Mouse (Mus musculus) midbrain, embryonic 10.5 days (tissue): ENCODE measurements around the gene Gm13090. TPM values are rescaled to one million over a fixed set of nuclear protein-coding genes. Genes with fewer than 3 reads are reported as not detected.

Source experiments
- DNase-seq: peaks from one replicate; pipeline ENCODE4 v3.0.0-alpha.2; 2017; ENCODE audit warnings: low spot score
- H3K27ac ChIP-seq: fragments of 300-500 bp; sonication (generic); replicated peaks from 2 replicates; pipeline ENCODE4 v1.5.1; 2016; ENCODE audit warnings: mild to moderate bottlenecking
- H3K27me3 ChIP-seq: fragments of 300-500 bp; sonication (generic); 2 replicates; pipeline ENCODE4 v1.6.1; 2016; ENCODE audit warnings: low read depth, mild to moderate bottlenecking; ENCODE audit not compliant: poor library complexity, severe bottlenecking
- H3K36me3 ChIP-seq: fragments of 300-500 bp; sonication (generic); 2 replicates; pipeline ENCODE4 v1.6.1; 2016; ENCODE audit warnings: mild to moderate bottlenecking, moderate library complexity
- H3K4me1 ChIP-seq: fragments of 300-500 bp; sonication (generic); 2 replicates; pipeline ENCODE4 v1.6.1; 2016
- H3K4me3 ChIP-seq: fragments of 300-500 bp; sonication (generic); 2 replicates; pipeline ENCODE4 v1.5.1; 2016; ENCODE audit warnings: mild to moderate bottlenecking, moderate library complexity
- H3K9me3 ChIP-seq: fragments of 300-500 bp; sonication (generic); replicated peaks from 2 replicates; pipeline ENCODE4 v1.6.1; 2016; ENCODE audit warnings: mild to moderate bottlenecking
- WGBS: fragments of 180-500 bp; shearing (Covaris S2); methylation state at CpG from one replicate; pipeline ENCODE4 v1.1.7; 2016; 5-methylcytosine and 5-hydroxymethylcytosine counted together
- polyA plus RNA-seq: library from polyadenylated mRNA; unstranded; fragments of >200 nt; fragmentation: Nextera tagmentation; extraction: Ambion mirVana; gene quantifications from 2 replicates; pipeline ENCODE4 v1.2.1, GENCODE M21; 2016

The Gm13090 gene
- polyA plus RNA-seq, 1 experiment from 2014 or later: not detected

DNA sequence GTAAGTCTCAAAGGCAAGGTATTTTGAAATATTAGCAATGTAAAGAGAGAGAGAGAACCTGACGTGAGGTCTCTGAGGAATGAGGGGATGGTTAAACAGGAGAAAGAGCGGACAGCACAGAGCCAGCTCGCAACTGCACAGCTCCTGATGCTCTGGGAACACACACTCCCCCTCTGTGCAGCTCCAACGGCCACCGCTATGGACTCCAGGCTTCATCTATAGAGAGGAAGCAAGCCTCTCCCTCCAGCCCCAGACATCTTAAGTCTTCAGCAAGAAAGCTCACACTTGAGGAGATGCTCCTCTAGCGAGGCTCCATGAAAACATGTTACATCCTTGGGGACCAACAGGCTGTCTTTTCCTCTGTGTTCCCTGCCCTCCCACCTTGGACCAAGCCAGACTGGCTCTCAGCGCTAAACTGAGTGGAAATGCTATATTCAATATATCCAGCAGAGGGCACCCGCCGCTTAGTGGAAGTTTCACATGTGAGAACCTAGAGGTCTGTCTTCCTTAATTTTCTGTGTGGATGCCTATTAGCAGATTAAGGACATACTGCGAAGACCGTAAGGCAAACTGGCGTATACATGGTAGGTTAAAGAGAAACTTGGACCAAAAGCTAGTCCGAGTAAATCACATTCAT is 16.1 kb upstream of the Gm13090 start:
- Histone ChIP-seq H3K27ac (no peak overlapping the region), H3K4me3 (no peak overlapping the region), H3K4me1 (peaks cover 2% of the 10 kb centered on the region; the same call in 1 of the 2 replicates), H3K27me3 (no peaks in the 10 kb centered on the region), H3K36me3 (peaks cover 100% of the 10 kb centered on the region), H3K9me3 (no peaks in the 10 kb centered on the region)
- peak; percentile 62 for DNase-seq
- 59% methylated on average over 13 of the region's 13 CpGs for WGBS

GRCm38 (mm10) chr4:151074817-151075216 is 14.6 kb upstream of the Gm13090 start:
- H3K27me3 ChIP-seq: no peaks in the 10 kb centered on the region
- peaks cover 2% of the 10 kb centered on the region; the same call in 1 of the 2 replicates for H3K4me1 ChIP-seq
- WGBS: 97% methylated on average over 15 of the region's 15 CpGs
- H3K9me3 ChIP-seq: no peaks in the 10 kb centered on the region
- no peak overlapping the region for H3K4me3 ChIP-seq
- no peak for DNase-seq
- H3K36me3 ChIP-seq: peaks cover 100% of the 10 kb centered on the region
- H3K27ac ChIP-seq: no peak overlapping the region

GRCm38 (mm10) chr4:151081355-151081754 is 8.0 kb upstream of the Gm13090 start:
- H3K4me3 ChIP-seq: no peak overlapping the region
- no peaks in the 10 kb centered on the region for H3K27me3 ChIP-seq
- no peaks in the 10 kb centered on the region for H3K9me3 ChIP-seq
- 87% methylated on average over 2 of the region's 2 CpGs for WGBS
- no peaks in the 10 kb centered on the region for H3K4me1 ChIP-seq
- H3K36me3 ChIP-seq: peaks cover 100% of the 10 kb centered on the region
- no peak overlapping the region for H3K27ac ChIP-seq
- DNase-seq: no peak

DNA sequence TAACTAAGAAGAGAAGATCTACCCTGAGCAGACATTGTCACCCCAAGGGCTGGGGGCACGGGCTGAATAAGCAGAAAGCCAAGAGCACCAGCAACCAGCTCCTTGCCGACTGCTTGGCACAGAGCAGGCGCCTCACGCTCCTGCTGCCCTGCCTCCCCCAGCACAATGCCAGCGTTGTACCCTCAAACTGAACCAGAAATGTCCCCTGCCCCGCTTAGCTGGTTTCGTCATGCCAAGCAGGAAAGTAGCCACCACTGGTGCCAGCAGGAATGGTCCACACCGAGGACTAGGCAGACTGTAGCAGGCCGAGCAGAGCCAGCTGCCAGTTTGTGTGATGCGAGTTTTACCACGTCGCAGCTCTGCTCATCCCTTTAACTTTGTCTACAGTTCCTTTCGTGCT is 7.4 kb upstream of the Gm13090 start:
- no peak for DNase-seq
- H3K9me3 ChIP-seq: no peaks in the 10 kb centered on the region
- no peaks in the 10 kb centered on the region for H3K4me1 ChIP-seq
- H3K36me3 ChIP-seq: peaks cover 100% of the 10 kb centered on the region
- H3K27me3 ChIP-seq: no peaks in the 10 kb centered on the region
- H3K4me3 ChIP-seq: no peak overlapping the region
- WGBS: 95% methylated on average over 13 of the region's 13 CpGs
- H3K27ac ChIP-seq: no peak overlapping the region

GRCm38 (mm10) chr4:151083027-151083426 is 6.3 kb upstream of the Gm13090 start:
- Histone ChIP-seq H3K36me3 (peaks cover 100% of the 10 kb centered on the region), H3K27ac (no peak overlapping the region), H3K4me3 (no peak overlapping the region), H3K9me3 (no peaks in the 10 kb centered on the region), H3K4me1 (no peaks in the 10 kb centered on the region), H3K27me3 (no peaks in the 10 kb centered on the region)
- WGBS: 86% methylated on average over 5 of the region's 5 CpGs
- DNase-seq: no peak

GRCm38 (mm10) chr4:151087358-151087757 is 2.0 kb upstream of the Gm13090 start:
- H3K9me3 ChIP-seq: no peaks in the 10 kb centered on the region
- DNase-seq: no peak
- H3K27ac ChIP-seq: no peak overlapping the region
- H3K27me3 ChIP-seq: no peaks in the 10 kb centered on the region
- peaks cover 10% of the 10 kb centered on the region for H3K4me1 ChIP-seq
- peaks cover 82% of the 10 kb centered on the region for H3K36me3 ChIP-seq
- WGBS: 98% methylated on average over 1 of the region's 1 CpGs
- H3K4me3 ChIP-seq: no peak overlapping the region

GRCm38 (mm10) chr4:151088819-151089218 is 551 bp upstream of the Gm13090 start:
- no peak for DNase-seq
- H3K36me3 ChIP-seq: peaks cover 73% of the 10 kb centered on the region
- no peak overlapping the region for H3K4me3 ChIP-seq
- H3K27me3 ChIP-seq: no peaks in the 10 kb centered on the region
- WGBS: 95% methylated on average over 14 of the region's 14 CpGs
- peaks cover 10% of the 10 kb centered on the region for H3K4me1 ChIP-seq
- no peaks in the 10 kb centered on the region for H3K9me3 ChIP-seq
- no peak overlapping the region for H3K27ac ChIP-seq

DNA sequence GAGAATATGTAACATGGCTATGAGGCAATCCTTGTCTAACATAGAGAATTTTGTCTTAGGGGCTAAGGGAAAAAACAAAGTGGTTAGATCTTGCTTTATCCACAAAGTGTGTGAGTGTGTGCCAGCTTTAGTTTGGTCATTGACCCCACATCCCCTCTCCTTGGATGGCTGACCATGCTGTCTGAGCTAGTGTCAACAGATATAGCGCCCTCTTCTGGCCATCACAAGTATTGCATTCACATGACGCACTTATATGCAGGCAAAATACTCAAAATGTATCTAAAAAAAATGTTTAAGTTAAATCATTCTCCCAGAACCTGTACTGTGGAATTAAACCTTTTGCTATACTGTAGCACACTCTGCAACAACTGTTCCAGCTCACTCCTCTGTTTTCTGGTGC is 5.8 kb downstream of the Gm13090 start:
- Histone ChIP-seq H3K4me1 (peaks cover 18% of the 10 kb centered on the region), H3K36me3 (peaks cover 30% of the 10 kb centered on the region), H3K27ac (no peak overlapping the region), H3K4me3 (no peak overlapping the region), H3K27me3 (no peaks in the 10 kb centered on the region), H3K9me3 (no peaks in the 10 kb centered on the region)
- 32% methylated on average over 2 of the region's 2 CpGs for WGBS
- DNase-seq: peak; percentile 30

- Histone ChIP-seq H3K36me3 (peaks cover 41% of the 10 kb centered on the region), H3K27me3 (no peaks in the 10 kb centered on the region), H3K4me1 (peaks cover 11% of the 10 kb centered on the region), H3K4me3 (no peak overlapping the region), H3K9me3 (no peaks in the 10 kb centered on the region), H3K27ac (no peak overlapping the region)
- 92% methylated on average over 18 of the region's 18 CpGs for WGBS
- no peak for DNase-seq
Measured at GRCm38 (mm10) chr4:151096334-151097103, 7.1 kb downstream of the Gm13090 start.

DNA sequence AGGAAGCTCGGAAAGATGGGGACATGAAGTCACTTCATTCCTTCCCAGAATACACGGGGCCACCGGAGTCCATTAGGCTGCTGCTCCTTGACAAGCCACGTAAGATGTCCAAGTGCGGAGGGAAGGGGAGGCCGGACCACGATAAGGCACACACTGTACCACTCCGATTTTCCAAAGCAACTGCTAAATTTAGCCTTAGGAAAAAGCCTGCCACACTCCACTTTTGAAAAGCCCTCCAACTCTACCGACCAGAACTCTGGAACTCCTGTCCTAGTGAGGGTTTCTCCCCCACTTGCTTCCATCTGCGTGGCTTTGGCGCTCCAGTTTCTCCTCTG is 7.7 kb downstream of the Gm13090 start:
- 91% methylated on average over 11 of the region's 11 CpGs for WGBS
- H3K9me3 ChIP-seq: peaks cover 1% of the 10 kb centered on the region; the same call in 1 of the 2 replicates
- DNase-seq: no peak
- peaks cover 11% of the 10 kb centered on the region for H3K4me1 ChIP-seq
- no peak overlapping the region for H3K27ac ChIP-seq
- no peak overlapping the region for H3K4me3 ChIP-seq
- H3K36me3 ChIP-seq: peaks cover 44% of the 10 kb centered on the region
- no peaks in the 10 kb centered on the region for H3K27me3 ChIP-seq

DNA sequence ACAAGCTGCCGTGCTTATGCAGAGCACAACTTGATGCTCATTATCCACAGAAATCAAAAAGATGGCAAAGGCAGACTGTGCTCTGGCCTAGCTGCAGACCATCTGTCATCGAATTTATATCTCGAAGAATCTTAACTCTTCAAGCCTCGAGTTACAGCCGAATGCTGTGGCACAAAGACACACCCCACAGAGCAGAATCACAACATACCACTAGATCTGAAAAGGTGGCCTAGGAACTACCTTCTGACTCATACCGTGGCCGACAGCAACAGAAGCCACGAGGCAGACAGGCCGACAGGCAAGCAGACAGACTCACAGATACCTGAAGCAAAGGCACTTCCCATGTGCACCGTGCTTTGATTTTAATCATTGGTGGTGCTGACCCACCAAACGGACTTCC is 14.3 kb downstream of the Gm13090 start:
- peaks cover 8% of the 10 kb centered on the region; the same call in 1 of the 2 replicates for H3K27me3 ChIP-seq
- DNase-seq: no peak
- peaks cover 30% of the 10 kb centered on the region for H3K4me1 ChIP-seq
- no peak overlapping the region for H3K4me3 ChIP-seq
- H3K27ac ChIP-seq: no peak overlapping the region
- 90% methylated on average over 11 of the region's 11 CpGs for WGBS
- peaks cover 2% of the 10 kb centered on the region; the same call in 1 of the 2 replicates for H3K9me3 ChIP-seq
- H3K36me3 ChIP-seq: peaks cover 39% of the 10 kb centered on the region

GRCm38 (mm10) chr4:151104147-151104546 is 14.8 kb downstream of the Gm13090 start:
- Histone ChIP-seq H3K9me3 (peaks cover 2% of the 10 kb centered on the region; the same call in 1 of the 2 replicates), H3K36me3 (peaks cover 39% of the 10 kb centered on the region), H3K4me3 (no peak overlapping the region), H3K27ac (no peak overlapping the region), H3K27me3 (peaks cover 14% of the 10 kb centered on the region), H3K4me1 (peaks cover 35% of the 10 kb centered on the region)
- WGBS: 93% methylated on average over 10 of the region's 10 CpGs
- no peak for DNase-seq

- Histone ChIP-seq H3K27me3 (peaks cover 31% of the 10 kb centered on the region), H3K4me1 (peaks cover 41% of the 10 kb centered on the region), H3K27ac (no peak overlapping the region), H3K9me3 (peaks cover 2% of the 10 kb centered on the region; the same call in 1 of the 2 replicates), H3K4me3 (peak overlapping the region; percentile 87), H3K36me3 (peaks cover 31% of the 10 kb centered on the region)
- 88% methylated on average over 6 of the region's 6 CpGs for WGBS
- no peak for DNase-seq
Measured at GRCm38 (mm10) chr4:151105886-151106285, 16.5 kb downstream of the Gm13090 start.
